Mouse (Mus musculus) forebrain, postnatal 0 days (tissue): ENCODE data around the gene Igfbp5. TPM values are rescaled to one million over a fixed set of nuclear protein-coding genes. Genes with fewer than 3 reads are reported as not detected.

ENCODE experiments used
- ATAC-seq: fragments of 200-750 bp; cut with Nextera tagmentation; 2 replicates; pipeline ENCODE4 v1.8.0; 2017; ENCODE audit warnings: mild to moderate bottlenecking, moderate library complexity
- DNase-seq: peaks from one replicate; pipeline ENCODE4 v3.0.0-alpha.2; 2015
- H3K27ac ChIP-seq: fragments of 300-500 bp; sonication (generic); 2 replicates; pipeline ENCODE4 v1.5.1; 2014; ENCODE audit warnings: low read depth, mild to moderate bottlenecking, antibody characterized with exemption, low read length, moderate library complexity, mixed read lengths
- H3K27me3 ChIP-seq: fragments of 300-500 bp; sonication (generic); 2 replicates; pipeline ENCODE4 v1.6.1; 2014; ENCODE audit warnings: mild to moderate bottlenecking, low read length, mixed read lengths; ENCODE audit not compliant: insufficient read depth
- H3K36me3 ChIP-seq: fragments of 300-500 bp; sonication (generic); 2 replicates; pipeline ENCODE4 v1.6.1; 2014; ENCODE audit warnings: mild to moderate bottlenecking, moderate library complexity; ENCODE audit not compliant: insufficient read depth
- H3K4me1 ChIP-seq: fragments of 300-500 bp; sonication (generic); 2 replicates; pipeline ENCODE4 v1.6.1; 2014; ENCODE audit warnings: antibody characterized with exemption; ENCODE audit not compliant: insufficient read depth
- H3K4me2 ChIP-seq: fragments of 300-500 bp; sonication (generic); 2 replicates; pipeline ENCODE4 v1.6.1; 2014; ENCODE audit warnings: low read depth, mild to moderate bottlenecking, moderate library complexity
- H3K4me3 ChIP-seq: fragments of 300-500 bp; sonication (generic); 2 replicates; pipeline ENCODE4 v1.5.1; 2014; ENCODE audit warnings: low read depth, low read length, mixed read lengths
- H3K9ac ChIP-seq: fragments of 300-500 bp; sonication (generic); 2 replicates; pipeline ENCODE4 v1.6.1; 2014; ENCODE audit warnings: mild to moderate bottlenecking
- H3K9me3 ChIP-seq: fragments of 300-500 bp; sonication (generic); 2 replicates; pipeline ENCODE4 v1.6.1; 2016; ENCODE audit warnings: low read length
- CTCF ChIP-seq: sonication (generic); IDR thresholded peaks from 2 replicates; pipeline ENCODE4 v1.5.1; 2016; ENCODE audit warnings: antibody characterized with exemption, control low read depth, low read depth
- WGBS: fragments of 180-500 bp; shearing (Covaris S2); extraction: QIAGEN DNeasy Blood & Tissue Kit; methylation state at CpG from one replicate; pipeline ENCODE4 v1.1.7; 2014; 5-methylcytosine and 5-hydroxymethylcytosine counted together
- polyA plus RNA-seq: library from polyadenylated mRNA; unstranded; fragments of >200 nt; fragmentation: Nextera tagmentation; extraction: Ambion mirVana; gene quantifications from 2 replicates; pipeline ENCODE4 v1.2.1, GENCODE M21; 2015
- total RNA-seq: library from RNA; depleted of rRNA; stranded (reverse); fragments of >200 nt; gene quantifications from 2 replicates; pipeline ENCODE4 v1.2.3, GENCODE M21; 2014

Igfbp5 gene
- total and polyA plus RNA-seq, 2 experiments from 2014 or later: 36.2 to 104 TPM

DNA sequence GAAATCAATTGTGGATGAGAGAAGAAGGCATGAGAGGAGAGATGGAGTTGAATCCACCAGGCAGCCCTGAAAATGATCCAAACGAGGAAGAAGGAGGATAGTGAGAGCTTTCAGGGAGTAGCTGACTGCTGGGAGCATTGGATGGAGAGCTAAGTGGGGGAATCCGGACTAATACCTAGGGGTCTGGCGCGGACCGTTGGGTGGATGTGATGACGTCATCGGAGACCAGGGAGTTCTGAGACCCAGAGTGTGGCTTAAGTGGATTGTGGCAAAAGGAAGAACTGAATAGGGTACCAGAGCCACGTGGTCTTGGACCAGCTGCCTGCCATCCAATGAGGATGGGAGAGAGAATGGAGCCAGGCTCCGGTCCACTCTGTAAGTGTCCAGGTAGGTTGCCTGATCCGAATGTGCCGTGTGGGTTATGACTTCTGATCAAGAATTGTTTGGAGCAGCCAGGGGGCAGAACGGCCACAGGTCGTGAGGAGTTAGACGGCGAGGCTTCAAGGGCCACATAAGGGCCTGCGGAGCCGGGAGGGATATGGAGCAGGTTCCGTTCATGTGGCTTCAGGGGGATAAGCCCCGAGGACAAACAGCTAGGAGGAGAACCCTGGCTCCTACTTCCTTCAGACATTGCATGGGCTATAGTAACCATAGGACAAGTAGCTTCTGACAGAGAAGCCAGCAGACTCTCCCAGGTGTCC lies 18.3 kb downstream of the Igfbp5 start:
- H3K4me1 ChIP-seq: peaks cover 6% of the 10 kb centered on the region; the same call in 1 of the 2 replicates
- H3K4me3 ChIP-seq: no peak overlapping the region
- no peak overlapping the region for H3K4me2 ChIP-seq
- no peaks in the 10 kb centered on the region for H3K27me3 ChIP-seq
- TF ChIP-seq CTCF: no peak
- ATAC-seq (no peak), DNase-seq (no peak)
- no peaks in the 10 kb centered on the region for H3K9me3 ChIP-seq
- no peak overlapping the region for H3K9ac ChIP-seq
- H3K36me3 ChIP-seq: no peaks in the 10 kb centered on the region
- H3K27ac ChIP-seq: no peak overlapping the region
- 84% methylated on average over 19 of the region's 19 CpGs for WGBS

DNA sequence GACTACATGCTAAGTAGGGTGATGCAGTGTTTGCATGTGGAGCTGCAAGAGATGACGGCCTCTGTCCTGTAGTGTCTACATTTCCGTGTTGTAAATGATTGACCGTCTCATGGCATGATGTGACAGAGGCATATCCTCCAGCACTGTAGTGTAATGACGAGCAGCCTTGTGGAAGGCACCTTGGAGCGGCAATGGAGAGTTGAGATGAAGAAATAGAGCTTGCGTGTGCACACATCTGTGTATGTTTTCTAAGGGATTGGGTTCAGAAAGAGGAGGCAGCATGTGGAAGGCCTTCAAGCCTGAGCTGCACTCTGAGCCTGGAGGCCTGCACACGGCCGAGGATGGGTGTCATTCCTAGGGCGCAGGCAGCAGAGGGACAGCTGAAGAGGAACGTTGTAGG lies 19.0 kb downstream of the Igfbp5 start:
- Histone ChIP-seq H3K9me3 (no peaks in the 10 kb centered on the region), H3K4me2 (no peak overlapping the region), H3K4me1 (peaks cover 6% of the 10 kb centered on the region; the same call in 1 of the 2 replicates), H3K27ac (no peak overlapping the region), H3K4me3 (no peak overlapping the region), H3K36me3 (no peaks in the 10 kb centered on the region), H3K27me3 (no peaks in the 10 kb centered on the region), H3K9ac (no peak overlapping the region)
- 91% methylated on average over 10 of the region's 10 CpGs for WGBS
- TF ChIP-seq CTCF: no peak
- ATAC-seq (no peak), DNase-seq (no peak)

DNA sequence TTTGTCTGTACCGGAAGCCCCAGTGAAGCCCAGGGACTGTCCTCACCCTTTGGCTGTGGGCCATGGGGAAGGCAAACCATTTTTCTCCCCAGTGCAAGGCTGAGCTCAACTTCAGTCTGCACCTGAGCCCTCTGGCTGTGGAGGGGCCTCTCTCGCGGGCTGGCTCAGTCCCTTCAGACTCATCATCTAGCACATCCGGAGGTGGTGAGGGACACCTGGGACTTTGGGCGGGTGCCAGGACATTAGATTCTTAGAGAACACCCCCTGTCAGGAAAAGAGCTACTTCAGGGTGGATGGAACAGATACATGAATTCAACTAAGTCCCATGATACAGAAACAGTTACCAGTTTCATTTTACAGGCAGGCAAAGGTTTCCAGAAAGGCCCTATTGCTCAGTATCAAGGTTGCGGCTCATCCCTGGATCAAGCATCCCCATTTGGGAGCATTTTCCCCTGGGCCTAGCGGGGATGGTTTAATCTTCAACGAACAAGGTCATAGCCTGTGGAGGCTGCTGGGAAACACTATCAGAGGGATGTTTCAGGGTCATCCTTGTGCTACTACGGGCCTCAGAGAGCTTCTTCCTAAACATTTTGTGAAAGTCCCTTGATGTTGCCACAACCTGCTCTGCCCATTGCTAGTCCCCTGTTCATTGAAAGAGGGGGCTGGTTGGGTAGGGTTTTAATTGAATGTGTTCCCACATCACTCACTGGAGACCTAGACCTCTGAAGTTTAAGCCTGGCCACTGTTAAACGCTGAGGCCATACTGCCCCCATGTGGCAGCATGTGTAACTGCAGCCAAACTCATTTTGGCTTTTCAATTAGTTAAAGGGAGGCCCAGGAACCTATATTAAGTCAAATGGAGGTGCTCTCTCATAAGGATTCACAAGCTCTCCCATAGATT lies 20.1 kb downstream of the Igfbp5 start:
- H3K9ac ChIP-seq: no peak overlapping the region
- no peak overlapping the region for H3K4me2 ChIP-seq
- H3K27me3 ChIP-seq: no peaks in the 10 kb centered on the region
- H3K27ac ChIP-seq: no peak overlapping the region
- ATAC-seq (peak; percentile 51), DNase-seq (peak; percentile 87)
- H3K4me3 ChIP-seq: no peak overlapping the region
- WGBS: 45% methylated on average over 10 of the region's 10 CpGs
- peaks cover 6% of the 10 kb centered on the region; the same call in 1 of the 2 replicates for H3K4me1 ChIP-seq
- TF ChIP-seq CTCF: peak; percentile 98
- H3K36me3 ChIP-seq: peaks cover 7% of the 10 kb centered on the region; the same call in 1 of the 2 replicates
- no peaks in the 10 kb centered on the region for H3K9me3 ChIP-seq

GRCm38 (mm10) chr1:72853759-72854158 lies 20.9 kb downstream of the Igfbp5 start:
- Histone ChIP-seq H3K27ac (no peak overlapping the region), H3K4me3 (no peak overlapping the region), H3K36me3 (peaks cover 12% of the 10 kb centered on the region; the same call in 1 of the 2 replicates), H3K4me2 (no peak overlapping the region), H3K9ac (no peak overlapping the region), H3K27me3 (no peaks in the 10 kb centered on the region), H3K9me3 (no peaks in the 10 kb centered on the region), H3K4me1 (peaks cover 2% of the 10 kb centered on the region; the same call in 1 of the 2 replicates)
- 96% methylated on average over 1 of the region's 1 CpGs for WGBS
- ATAC-seq (no peak), DNase-seq (no peak)
- no peak for TF ChIP-seq CTCF

GRCm38 (mm10) chr1:72849037-72849436 lies 25.6 kb downstream of the Igfbp5 start:
- H3K4me2 ChIP-seq: no peak overlapping the region
- H3K4me1 ChIP-seq: no peaks in the 10 kb centered on the region
- H3K9me3 ChIP-seq: no peaks in the 10 kb centered on the region
- H3K27ac ChIP-seq: no peak overlapping the region
- H3K36me3 ChIP-seq: peaks cover 12% of the 10 kb centered on the region; the same call in 1 of the 2 replicates
- no peak for DNase-seq
- no peak for TF ChIP-seq CTCF
- H3K27me3 ChIP-seq: no peaks in the 10 kb centered on the region
- WGBS: 94% methylated on average over 8 of the region's 8 CpGs
- no peak overlapping the region for H3K4me3 ChIP-seq
- no peak for ATAC-seq
- H3K9ac ChIP-seq: no peak overlapping the region

GRCm38 (mm10) chr1:72847849-72848380 lies 26.8 kb downstream of the Igfbp5 start:
- DNase-seq: no peak
- no peak for TF ChIP-seq CTCF
- Histone ChIP-seq H3K27ac (no peak overlapping the region), H3K9ac (no peak overlapping the region), H3K36me3 (peaks cover 12% of the 10 kb centered on the region; the same call in 1 of the 2 replicates), H3K4me2 (no peak overlapping the region), H3K4me3 (no peak overlapping the region), H3K9me3 (no peaks in the 10 kb centered on the region), H3K4me1 (no peaks in the 10 kb centered on the region), H3K27me3 (no peaks in the 10 kb centered on the region)
- no peak for ATAC-seq
- WGBS: 90% methylated on average over 4 of the region's 4 CpGs
